Mouse (Mus musculus): ENCODE measurements around the gene Pip5k1b. TPM values are rescaled to one million over a fixed set of nuclear protein-coding genes. Genes with fewer than 3 reads are reported as not detected.

Gene Pip5k1b
- total RNA-seq, 4 experiments from 2014 or later = 0.20 to 0.54 (median 0.28) TPM

- no peak for DNase-seq (ENCODE audit: low spot score in 2 of 2)
Observed at GRCm38 (mm10) chr19:24518384-24518783, 37.3 kb downstream of the Pip5k1b start.

GRCm38 (mm10) chr19:24517057-24517456 is 38.6 kb downstream of the Pip5k1b start:
- DNase-seq (ENCODE audit: low spot score in 2 of 2) = no peak

GRCm38 (mm10) chr19:24515941-24516340 is 39.7 kb downstream of the Pip5k1b start:
- no peak for DNase-seq (ENCODE audit: low spot score in 2 of 2)

GRCm38 (mm10) chr19:24514661-24515642 is 40.7 kb downstream of the Pip5k1b start:
- DNase-seq (ENCODE audit: low spot score in 2 of 2) = no peak

GRCm38 (mm10) chr19:24513105-24513843 is 42.4 kb downstream of the Pip5k1b start:
- no peak for DNase-seq (ENCODE audit: low spot score in 2 of 2)

- DNase-seq (ENCODE audit: low spot score in 2 of 2) = no peak
Observed at GRCm38 (mm10) chr19:24511939-24512338, 43.7 kb downstream of the Pip5k1b start.

GRCm38 (mm10) chr19:24509391-24509790 is 46.3 kb downstream of the Pip5k1b start:
- no peak for DNase-seq (ENCODE audit: low spot score in 2 of 2)

- no peak for DNase-seq (ENCODE audit: low spot score in 2 of 2)
Observed at GRCm38 (mm10) chr19:24508087-24508767, 47.4 kb downstream of the Pip5k1b start.

GRCm38 (mm10) chr19:24502736-24503421 is 52.8 kb downstream of the Pip5k1b start:
- no peak for DNase-seq (ENCODE audit: low spot score in 2 of 2)

- no peak for DNase-seq (ENCODE audit: low spot score in 2 of 2)
Observed at GRCm38 (mm10) chr19:24501525-24501924, 54.1 kb downstream of the Pip5k1b start.

- DNase-seq (ENCODE audit: low spot score in 2 of 2) = no peak
Observed at GRCm38 (mm10) chr19:24500431-24500830, 55.2 kb downstream of the Pip5k1b start.

- no peak for DNase-seq (ENCODE audit: low spot score in 2 of 2)
Observed at GRCm38 (mm10) chr19:24499291-24499690, 56.4 kb downstream of the Pip5k1b start.

GRCm38 (mm10) chr19:24493887-24494286 is 61.8 kb downstream of the Pip5k1b start:
- no peak for DNase-seq (ENCODE audit: low spot score in 2 of 2)

GRCm38 (mm10) chr19:24491824-24492223 is 63.8 kb downstream of the Pip5k1b start:
- DNase-seq (ENCODE audit: low spot score in 2 of 2) = no peak

- DNase-seq (ENCODE audit: low spot score in 2 of 2) = no peak
Observed at GRCm38 (mm10) chr19:24490275-24490674, 65.4 kb downstream of the Pip5k1b start.

GRCm38 (mm10) chr19:24486433-24487296 is 69.0 kb downstream of the Pip5k1b start:
- DNase-seq (ENCODE audit: low spot score in 2 of 2) = no peak

GRCm38 (mm10) chr19:24484612-24485194 is 71.0 kb downstream of the Pip5k1b start:
- no peak for DNase-seq (ENCODE audit: low spot score in 2 of 2)

- DNase-seq (ENCODE audit: low spot score in 2 of 2) = no peak
Observed at GRCm38 (mm10) chr19:24480916-24481315, 74.8 kb downstream of the Pip5k1b start.
